Mouse (Mus musculus): ENCODE data around the gene Arhgap8. TPM values are rescaled to one million over a fixed set of nuclear protein-coding genes. Genes with fewer than 3 reads are reported as not detected.

The Arhgap8 gene
- polyA plus RNA-seq, 1 experiment from 2014 or later = 2.8 TPM

- WGBS = 89% methylated on average over 10 of the region's 10 CpGs
- ATAC-seq (replicated peaks; ENCODE audit: insufficient number of reproducible peaks, low FRiP score, low TSS enrichment, low read depth) (no peak), DNase-seq (ENCODE audit: low spot score) (no peak)
- Histone ChIP-seq H3K9me3 (replicated peaks; ENCODE audit: control insufficient read depth, low read length) (no peaks in the 10 kb centered on the region), H3K27me3 (ENCODE audit: control insufficient read depth, insufficient read depth, low read length) (no peaks in the 10 kb centered on the region), H3K4me1 (ENCODE audit: control insufficient read depth, insufficient read depth, low read length) (no peaks in the 10 kb centered on the region), H3K9ac (replicated peaks; ENCODE audit: low read length) (no peak overlapping the region), H3K36me3 (replicated peaks; ENCODE audit: control insufficient read depth, insufficient read depth, low read depth, low read length) (no peaks in the 10 kb centered on the region), H3K27ac (replicated peaks; ENCODE audit: low read depth, low read length) (no peak overlapping the region), H3K4me2 (ENCODE audit: low read depth, low read length) (no peak overlapping the region), H3K4me3 (ENCODE audit: low read depth, low read length) (no peak overlapping the region)
These were observed 67.3 kb downstream of the Arhgap8 start for GRCm38 (mm10) chr15:84787161-84787560.

GRCm38 (mm10) chr15:84793649-84794048 is 73.8 kb downstream of the Arhgap8 start:
- no peak overlapping the region for H3K4me2 ChIP-seq (ENCODE audit: low read depth, low read length)
- H3K36me3 ChIP-seq (replicated peaks; ENCODE audit: control insufficient read depth, insufficient read depth, low read depth, low read length) = no peaks in the 10 kb centered on the region; the same call in none of the 2 replicates
- WGBS = 78% methylated on average over 5 of the region's 5 CpGs
- no peak overlapping the region for H3K9ac ChIP-seq (replicated peaks; ENCODE audit: low read length)
- no peak for DNase-seq (ENCODE audit: low spot score)
- H3K27me3 ChIP-seq (ENCODE audit: control insufficient read depth, insufficient read depth, low read length) = no peaks in the 10 kb centered on the region
- H3K9me3 ChIP-seq (replicated peaks; ENCODE audit: control insufficient read depth, low read length) = no peaks in the 10 kb centered on the region
- no peak overlapping the region for H3K4me3 ChIP-seq (ENCODE audit: low read depth, low read length)
- no peak for ATAC-seq (replicated peaks; ENCODE audit: insufficient number of reproducible peaks, low FRiP score, low TSS enrichment, low read depth)
- H3K27ac ChIP-seq (replicated peaks; ENCODE audit: low read depth, low read length) = no peak overlapping the region
- H3K4me1 ChIP-seq (ENCODE audit: control insufficient read depth, insufficient read depth, low read length) = no peaks in the 10 kb centered on the region

- H3K4me1 ChIP-seq (ENCODE audit: control insufficient read depth, insufficient read depth, low read length) = no peaks in the 10 kb centered on the region
- 90% methylated on average over 5 of the region's 5 CpGs for WGBS
- no peak for ATAC-seq (replicated peaks; ENCODE audit: insufficient number of reproducible peaks, low FRiP score, low TSS enrichment, low read depth)
- H3K9ac ChIP-seq (replicated peaks; ENCODE audit: low read length) = no peak overlapping the region
- H3K4me2 ChIP-seq (ENCODE audit: low read depth, low read length) = no peak overlapping the region
- no peaks in the 10 kb centered on the region; the same call in none of the 2 replicates for H3K36me3 ChIP-seq (replicated peaks; ENCODE audit: control insufficient read depth, insufficient read depth, low read depth, low read length)
- H3K27ac ChIP-seq (replicated peaks; ENCODE audit: low read depth, low read length) = no peak overlapping the region
- H3K9me3 ChIP-seq (replicated peaks; ENCODE audit: control insufficient read depth, low read length) = no peaks in the 10 kb centered on the region
- DNase-seq (ENCODE audit: low spot score) = no peak
- H3K4me3 ChIP-seq (ENCODE audit: low read depth, low read length) = no peak overlapping the region
- no peaks in the 10 kb centered on the region for H3K27me3 ChIP-seq (ENCODE audit: control insufficient read depth, insufficient read depth, low read length)
These were observed 80.3 kb downstream of the Arhgap8 start for GRCm38 (mm10) chr15:84800132-84800531.

- H3K27me3 ChIP-seq (ENCODE audit: control insufficient read depth, insufficient read depth, low read length) = no peaks in the 10 kb centered on the region
- H3K9ac ChIP-seq (replicated peaks; ENCODE audit: low read length) = no peak overlapping the region
- H3K9me3 ChIP-seq (replicated peaks; ENCODE audit: control insufficient read depth, low read length) = no peaks in the 10 kb centered on the region
- ATAC-seq (replicated peaks; ENCODE audit: insufficient number of reproducible peaks, low FRiP score, low TSS enrichment, low read depth) (no peak), DNase-seq (ENCODE audit: low spot score) (peak; percentile 43)
- H3K36me3 ChIP-seq (replicated peaks; ENCODE audit: control insufficient read depth, insufficient read depth, low read depth, low read length) = no peaks in the 10 kb centered on the region
- H3K27ac ChIP-seq (replicated peaks; ENCODE audit: low read depth, low read length) = no peak overlapping the region
- no peak overlapping the region for H3K4me2 ChIP-seq (ENCODE audit: low read depth, low read length)
- no peaks in the 10 kb centered on the region for H3K4me1 ChIP-seq (ENCODE audit: control insufficient read depth, insufficient read depth, low read length)
- H3K4me3 ChIP-seq (ENCODE audit: low read depth, low read length) = no peak overlapping the region
- 55% methylated on average over 3 of the region's 3 CpGs for WGBS
These were observed 83.8 kb downstream of the Arhgap8 start for GRCm38 (mm10) chr15:84803685-84804084.

GRCm38 (mm10) chr15:84809275-84809952 is 89.6 kb downstream of the Arhgap8 start:
- Histone ChIP-seq H3K4me1 (ENCODE audit: control insufficient read depth, insufficient read depth, low read length) (no peaks in the 10 kb centered on the region), H3K27me3 (ENCODE audit: control insufficient read depth, insufficient read depth, low read length) (no peaks in the 10 kb centered on the region), H3K36me3 (replicated peaks; ENCODE audit: control insufficient read depth, insufficient read depth, low read depth, low read length) (no peaks in the 10 kb centered on the region), H3K9ac (replicated peaks; ENCODE audit: low read length) (no peak overlapping the region), H3K4me2 (ENCODE audit: low read depth, low read length) (no peak overlapping the region), H3K27ac (replicated peaks; ENCODE audit: low read depth, low read length) (no peak overlapping the region), H3K9me3 (replicated peaks; ENCODE audit: control insufficient read depth, low read length) (no peaks in the 10 kb centered on the region), H3K4me3 (ENCODE audit: low read depth, low read length) (no peak overlapping the region)
- WGBS = 84% methylated on average over 21 of the region's 21 CpGs
- DNase-seq (ENCODE audit: low spot score) = no peak
- no peak for ATAC-seq (replicated peaks; ENCODE audit: insufficient number of reproducible peaks, low FRiP score, low TSS enrichment, low read depth)

- H3K4me3 ChIP-seq (ENCODE audit: low read depth, low read length) = no peak overlapping the region
- H3K9ac ChIP-seq (replicated peaks; ENCODE audit: low read length) = no peak overlapping the region
- H3K4me1 ChIP-seq (ENCODE audit: control insufficient read depth, insufficient read depth, low read length) = no peaks in the 10 kb centered on the region
- H3K4me2 ChIP-seq (ENCODE audit: low read depth, low read length) = no peak overlapping the region
- no peak overlapping the region for H3K27ac ChIP-seq (replicated peaks; ENCODE audit: low read depth, low read length)
- no peak for DNase-seq (ENCODE audit: low spot score)
- H3K27me3 ChIP-seq (ENCODE audit: control insufficient read depth, insufficient read depth, low read length) = no peaks in the 10 kb centered on the region
- H3K9me3 ChIP-seq (replicated peaks; ENCODE audit: control insufficient read depth, low read length) = no peaks in the 10 kb centered on the region
- no peak for ATAC-seq (replicated peaks; ENCODE audit: insufficient number of reproducible peaks, low FRiP score, low TSS enrichment, low read depth)
- 79% methylated on average over 5 of the region's 5 CpGs for WGBS
- H3K36me3 ChIP-seq (replicated peaks; ENCODE audit: control insufficient read depth, insufficient read depth, low read depth, low read length) = no peaks in the 10 kb centered on the region; the same call in 1 of the 2 replicates
These were observed 91.3 kb downstream of the Arhgap8 start for GRCm38 (mm10) chr15:84811126-84811525.

GRCm38 (mm10) chr15:84812831-84813357 is 93.0 kb downstream of the Arhgap8 start:
- Histone ChIP-seq H3K27ac (replicated peaks; ENCODE audit: low read depth, low read length) (no peak overlapping the region), H3K9me3 (replicated peaks; ENCODE audit: control insufficient read depth, low read length) (no peaks in the 10 kb centered on the region), H3K4me1 (ENCODE audit: control insufficient read depth, insufficient read depth, low read length) (no peaks in the 10 kb centered on the region), H3K4me3 (ENCODE audit: low read depth, low read length) (no peak overlapping the region), H3K9ac (replicated peaks; ENCODE audit: low read length) (no peak overlapping the region), H3K27me3 (ENCODE audit: control insufficient read depth, insufficient read depth, low read length) (no peaks in the 10 kb centered on the region), H3K4me2 (ENCODE audit: low read depth, low read length) (no peak overlapping the region), H3K36me3 (replicated peaks; ENCODE audit: control insufficient read depth, insufficient read depth, low read depth, low read length) (no peaks in the 10 kb centered on the region; the same call in 1 of the 2 replicates)
- DNase-seq (ENCODE audit: low spot score) (no peak), ATAC-seq (replicated peaks; ENCODE audit: insufficient number of reproducible peaks, low FRiP score, low TSS enrichment, low read depth) (no peak)
- 84% methylated on average over 11 of the region's 11 CpGs for WGBS

GRCm38 (mm10) chr15:84815171-84815570 is 95.3 kb downstream of the Arhgap8 start:
- Histone ChIP-seq H3K4me1 (ENCODE audit: control insufficient read depth, insufficient read depth, low read length) (no peaks in the 10 kb centered on the region), H3K9me3 (replicated peaks; ENCODE audit: control insufficient read depth, low read length) (no peaks in the 10 kb centered on the region), H3K27ac (replicated peaks; ENCODE audit: low read depth, low read length) (no peak overlapping the region), H3K4me3 (ENCODE audit: low read depth, low read length) (no peak overlapping the region), H3K4me2 (ENCODE audit: low read depth, low read length) (no peak overlapping the region), H3K9ac (replicated peaks; ENCODE audit: low read length) (no peak overlapping the region), H3K36me3 (replicated peaks; ENCODE audit: control insufficient read depth, insufficient read depth, low read depth, low read length) (no peaks in the 10 kb centered on the region; the same call in 1 of the 2 replicates), H3K27me3 (ENCODE audit: control insufficient read depth, insufficient read depth, low read length) (no peaks in the 10 kb centered on the region)
- WGBS = 33% methylated on average over 4 of the region's 4 CpGs
- DNase-seq (ENCODE audit: low spot score) = no peak
- ATAC-seq (replicated peaks; ENCODE audit: insufficient number of reproducible peaks, low FRiP score, low TSS enrichment, low read depth) = no peak
